Mouse (Mus musculus) adrenal gland, postnatal 0 days (tissue): Measurements from ENCODE around the gene Asmt. TPM values are rescaled to one million over a fixed set of nuclear protein-coding genes. Genes with fewer than 3 reads are reported as not detected.

Experiments used
- polyA plus RNA-seq: library from polyadenylated mRNA; unstranded; fragments of >200 nt; fragmentation: Nextera tagmentation; extraction: Ambion mirVana; gene quantifications from 2 replicates; pipeline ENCODE4 v1.2.1, GENCODE M21; 2015

Gene Asmt
- not detected in 2 replicates for polyA plus RNA-seq

DNA sequence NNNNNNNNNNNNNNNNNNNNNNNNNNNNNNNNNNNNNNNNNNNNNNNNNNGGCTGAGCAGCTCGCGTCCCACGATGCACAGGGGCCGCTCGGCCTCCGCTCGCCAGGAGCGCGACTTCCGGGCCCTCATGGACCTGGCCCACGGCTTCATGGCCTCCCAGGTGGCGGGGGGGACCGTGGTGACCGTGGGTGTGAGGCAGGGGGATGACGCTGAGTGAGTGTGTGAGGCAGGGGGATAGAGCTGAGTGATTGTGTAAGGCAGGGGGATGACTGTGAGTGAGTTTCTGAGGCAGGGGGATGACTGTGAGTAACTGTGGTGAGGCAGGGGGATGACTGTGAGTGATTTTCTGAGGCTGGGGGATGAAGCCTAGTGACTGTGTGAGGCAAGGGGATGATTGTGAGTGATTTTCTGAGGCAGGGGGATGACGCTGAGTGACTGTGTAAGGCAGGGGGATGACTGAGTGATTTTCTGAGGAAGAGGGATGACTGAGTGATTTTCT lies at the start of gene Asmt:
Asmt (plus strand) TSS at position 51 of the 499 bp plus-strand sequence.

